Mouse (Mus musculus) testis, adult 2 months (tissue): ENCODE data around the gene Pgpep1.

Experiments
- CTCF ChIP-seq: fragments of 200-500 bp; IDR thresholded peaks from 2 replicates; pipeline ENCODE4 v1.5.1; 2012; ENCODE audit warnings: low read depth, mild to moderate bottlenecking, inconsistent platforms, low read length, moderate library complexity; ENCODE audit not compliant: control insufficient read depth, insufficient read depth, insufficient replicate concordance
- POLR2A ChIP-seq: fragments of 200-500 bp; IDR thresholded peaks from 2 replicates; pipeline ENCODE4 v1.6.1; 2012; ENCODE audit warnings: low read depth, mild to moderate bottlenecking, inconsistent platforms, low read length, moderate library complexity; ENCODE audit not compliant: control insufficient read depth

DNA sequence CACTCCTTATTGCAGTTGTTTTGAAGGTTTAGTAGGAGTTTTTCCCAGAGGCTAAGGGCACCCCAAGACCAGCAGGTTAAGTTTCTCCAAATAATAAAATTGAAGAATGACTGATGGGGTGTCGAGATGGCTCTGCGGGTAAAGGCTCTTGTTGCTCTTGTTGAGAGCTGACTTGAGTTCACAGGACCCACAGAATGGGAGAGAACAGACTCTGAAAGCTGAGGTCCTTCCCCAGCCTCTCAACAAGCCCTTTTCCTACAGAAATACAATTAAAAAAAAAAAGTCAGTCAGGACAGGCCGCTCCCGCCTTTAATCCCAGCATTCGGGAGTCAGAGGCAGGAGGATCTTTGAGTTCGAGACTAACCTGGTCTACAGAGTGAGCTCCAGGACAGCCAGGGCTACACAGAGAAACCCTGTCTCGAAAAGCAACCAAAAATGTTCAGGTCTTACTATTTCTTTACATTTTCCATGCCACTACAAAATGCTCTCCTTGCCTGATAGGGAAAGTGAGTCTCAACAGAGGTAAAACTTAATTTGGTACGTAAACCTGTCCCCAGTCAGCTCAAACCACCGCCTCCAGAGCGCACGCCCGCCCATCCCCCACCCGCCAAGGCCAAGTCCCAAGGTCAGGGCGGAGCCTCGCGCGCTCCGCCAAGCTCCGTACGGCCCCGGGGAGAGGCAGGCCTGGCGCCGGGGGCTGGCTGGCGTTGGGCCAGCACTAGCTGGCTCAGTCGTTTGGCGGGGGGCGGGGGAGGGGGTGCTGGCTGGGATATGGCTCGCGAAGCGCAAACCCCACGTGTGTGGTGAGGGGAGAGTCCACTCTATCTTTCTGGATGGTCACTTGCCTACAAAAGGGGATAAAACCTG, 36.1 kb upstream of the Pgpep1 start:
- TF ChIP-seq CTCF: no peak
- peak; percentile 13; the same call in 1 of the 2 replicates for TF ChIP-seq POLR2A
